Mouse (Mus musculus) intestine, embryonic 15.5 days (tissue): ENCODE measurements around the gene Slc10a7. TPM values are rescaled to one million over a fixed set of nuclear protein-coding genes. Genes with fewer than 3 reads are reported as not detected.

ENCODE experiments used
- ATAC-seq: fragments of 200-750 bp; cut with Nextera tagmentation; 2 replicates; pipeline ENCODE4 v1.8.0; 2017; ENCODE audit warnings: moderate TSS enrichment, moderate library complexity
- H3K27ac ChIP-seq: fragments of 300-500 bp; sonication (generic); 2 replicates; pipeline ENCODE4 v1.5.1; 2015; ENCODE audit warnings: mild to moderate bottlenecking, inconsistent platforms
- H3K27me3 ChIP-seq: fragments of 300-500 bp; sonication (generic); replicated peaks from 2 replicates; pipeline ENCODE4 v1.6.1; 2015; ENCODE audit warnings: inconsistent platforms
- H3K36me3 ChIP-seq: fragments of 300-500 bp; sonication (generic); 2 replicates; pipeline ENCODE4 v1.6.1; 2015; ENCODE audit warnings: inconsistent platforms
- H3K4me1 ChIP-seq: fragments of 300-500 bp; sonication (generic); replicated peaks from 2 replicates; pipeline ENCODE4 v1.6.1; 2015; ENCODE audit warnings: inconsistent platforms
- H3K4me2 ChIP-seq: fragments of 300-500 bp; sonication (generic); replicated peaks from 2 replicates; pipeline ENCODE4 v1.6.1; 2015; ENCODE audit warnings: mild to moderate bottlenecking, inconsistent platforms
- H3K4me3 ChIP-seq: fragments of 300-500 bp; sonication (generic); replicated peaks from 2 replicates; pipeline ENCODE4 v1.5.1; 2015; ENCODE audit warnings: inconsistent platforms
- H3K9ac ChIP-seq: fragments of 300-500 bp; sonication (generic); 2 replicates; pipeline ENCODE4 v1.6.1; 2015; ENCODE audit warnings: inconsistent platforms
- H3K9me3 ChIP-seq: fragments of 300-500 bp; sonication (generic); 2 replicates; pipeline ENCODE4 v1.6.1; 2016; ENCODE audit warnings: inconsistent platforms
- WGBS: fragments of 180-500 bp; shearing (Covaris S2); methylation state at CpG from one replicate; pipeline ENCODE4 v1.1.7; 2015; 5-methylcytosine and 5-hydroxymethylcytosine counted together
- polyA plus RNA-seq: library from polyadenylated mRNA; unstranded; fragments of >200 nt; fragmentation: Nextera tagmentation; extraction: Ambion mirVana; gene quantifications from 2 replicates; pipeline ENCODE4 v1.2.1, GENCODE M21; 2015

The Slc10a7 gene
- polyA plus RNA-seq, 1 experiment from 2014 or later: 16.5 TPM

DNA sequence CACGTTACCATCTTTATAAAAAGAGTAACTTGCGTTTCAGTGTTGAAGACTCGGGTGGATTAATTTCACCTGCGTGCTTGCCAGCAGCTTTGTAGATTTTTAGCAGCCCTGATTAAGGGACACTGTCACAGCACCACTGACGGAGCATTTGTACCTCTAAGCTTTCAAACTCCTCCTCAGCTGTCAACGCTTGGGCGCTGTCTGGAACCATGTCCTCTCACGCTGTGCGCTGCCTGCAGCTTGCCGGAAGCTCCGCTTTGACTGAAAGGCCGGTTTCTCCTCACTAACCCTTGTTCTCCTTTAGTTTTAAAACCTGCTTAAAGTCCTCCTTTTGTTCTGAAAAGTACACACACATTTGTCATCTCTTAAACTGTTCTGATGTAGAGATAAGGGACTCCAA lies 123.9 kb downstream of the Slc10a7 start:
- WGBS: 74% methylated on average over 12 of the region's 12 CpGs
- ATAC-seq: no peak

GRCm38 (mm10) chr8:78634018-78634417 lies 124.9 kb downstream of the Slc10a7 start:
- no peaks in the 10 kb centered on the region for H3K36me3 ChIP-seq
- no peaks in the 10 kb centered on the region for H3K9me3 ChIP-seq
- no peak overlapping the region for H3K4me3 ChIP-seq
- no peak overlapping the region for H3K27ac ChIP-seq
- ATAC-seq: no peak
- H3K4me2 ChIP-seq: peak overlapping the region; percentile 9; the same call in 1 of the 2 replicates
- no peaks in the 10 kb centered on the region for H3K4me1 ChIP-seq
- no peaks in the 10 kb centered on the region for H3K27me3 ChIP-seq
- H3K9ac ChIP-seq: no peak overlapping the region
- 65% methylated on average over 3 of the region's 3 CpGs for WGBS

More for the DNA sequence above, 123.9 kb downstream of the Slc10a7 start:
- no peak overlapping the region for H3K4me3 ChIP-seq
- H3K27me3 ChIP-seq: no peaks in the 10 kb centered on the region
- no peaks in the 10 kb centered on the region for H3K36me3 ChIP-seq
- no peak overlapping the region for H3K4me2 ChIP-seq
- H3K27ac ChIP-seq: no peak overlapping the region
- no peaks in the 10 kb centered on the region for H3K4me1 ChIP-seq
- H3K9ac ChIP-seq: no peak overlapping the region
- no peaks in the 10 kb centered on the region for H3K9me3 ChIP-seq

DNA sequence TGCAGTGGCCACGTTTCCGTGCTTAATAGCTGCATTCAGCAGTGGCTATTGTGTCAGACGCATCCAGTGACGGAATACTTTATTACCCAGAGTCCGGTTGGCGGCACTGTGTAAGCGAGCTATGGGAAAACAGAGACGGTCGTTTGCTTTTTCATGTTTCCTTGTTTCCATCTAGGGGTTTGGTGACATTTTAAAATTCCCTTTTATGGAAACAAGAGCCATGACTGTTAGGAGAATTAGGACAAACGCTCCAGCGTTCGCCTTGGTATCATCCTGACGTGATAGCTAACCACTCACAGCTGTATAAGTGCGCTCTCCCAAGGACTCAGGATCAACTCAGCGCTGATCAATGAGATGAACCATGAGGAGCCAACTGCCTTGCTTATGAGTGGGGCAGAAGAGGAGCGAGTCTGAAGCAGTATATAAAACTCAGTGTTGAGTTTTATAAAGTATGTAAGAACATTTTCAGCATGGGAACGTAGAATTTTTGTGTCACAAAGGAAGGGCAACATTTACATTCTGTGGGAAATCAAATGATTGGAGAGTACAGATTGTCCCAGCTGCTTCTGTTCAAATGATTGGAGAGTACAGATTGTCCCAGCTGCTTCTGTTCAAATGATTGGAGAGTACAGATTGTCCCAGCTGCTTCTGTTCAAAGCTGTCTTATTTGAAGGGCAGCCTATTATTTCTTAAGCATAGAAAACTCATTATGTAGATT lies 125.5 kb downstream of the Slc10a7 start:
- ATAC-seq: peak; percentile 56; the same call in 1 of the 2 replicates
- Histone ChIP-seq H3K27ac (no peak overlapping the region), H3K27me3 (no peaks in the 10 kb centered on the region), H3K4me1 (no peaks in the 10 kb centered on the region), H3K36me3 (no peaks in the 10 kb centered on the region), H3K4me3 (no peak overlapping the region), H3K4me2 (peak overlapping the region; percentile 9; the same call in 1 of the 2 replicates), H3K9me3 (no peaks in the 10 kb centered on the region), H3K9ac (no peak overlapping the region)
- 41% methylated on average over 17 of the region's 17 CpGs for WGBS

DNA sequence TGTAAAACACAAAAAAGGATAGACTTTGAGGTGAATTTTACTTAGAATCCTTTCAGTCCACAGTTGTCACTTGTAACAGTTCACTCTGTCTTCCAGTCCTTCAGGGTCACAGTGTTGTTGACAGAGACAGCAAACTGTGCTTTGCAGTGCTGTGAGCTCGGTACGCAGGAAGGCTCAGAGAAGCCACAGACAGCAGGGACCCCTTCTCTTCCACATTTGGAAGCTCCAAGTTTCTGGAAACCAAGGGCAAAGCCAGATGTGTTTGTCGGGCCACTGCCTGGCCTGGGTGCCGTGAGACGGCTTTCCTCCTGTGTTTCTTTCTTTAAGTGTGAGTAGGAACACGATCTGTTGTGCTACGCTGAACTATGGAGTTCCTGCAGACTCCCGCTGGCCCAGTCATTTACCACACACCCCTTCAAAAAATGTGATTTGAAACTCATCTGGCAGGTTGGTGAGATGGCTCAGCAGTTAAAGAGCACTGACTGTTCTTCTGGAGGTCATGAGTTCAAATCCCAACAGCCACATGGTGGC lies 126.2 kb downstream of the Slc10a7 start:
- H3K36me3 ChIP-seq: no peaks in the 10 kb centered on the region
- no peak overlapping the region for H3K4me3 ChIP-seq
- no peaks in the 10 kb centered on the region for H3K27me3 ChIP-seq
- ATAC-seq: no peak
- H3K9me3 ChIP-seq: no peaks in the 10 kb centered on the region
- H3K9ac ChIP-seq: no peak overlapping the region
- no peaks in the 10 kb centered on the region for H3K4me1 ChIP-seq
- H3K4me2 ChIP-seq: no peak overlapping the region
- H3K27ac ChIP-seq: no peak overlapping the region
- 66% methylated on average over 8 of the region's 8 CpGs for WGBS

GRCm38 (mm10) chr8:78641919-78642318 lies 132.8 kb downstream of the Slc10a7 start:
- no peaks in the 10 kb centered on the region for H3K9me3 ChIP-seq
- no peak overlapping the region for H3K9ac ChIP-seq
- H3K4me1 ChIP-seq: no peaks in the 10 kb centered on the region
- no peak for ATAC-seq
- no peak overlapping the region for H3K4me3 ChIP-seq
- H3K4me2 ChIP-seq: no peak overlapping the region
- H3K27me3 ChIP-seq: no peaks in the 10 kb centered on the region
- H3K27ac ChIP-seq: no peak overlapping the region
- no peaks in the 10 kb centered on the region for H3K36me3 ChIP-seq
- WGBS: 81% methylated on average over 9 of the region's 9 CpGs

- 67% methylated on average over 5 of the region's 5 CpGs for WGBS
- H3K27ac ChIP-seq: no peak overlapping the region
- no peak for ATAC-seq
Measured at GRCm38 (mm10) chr8:78642376-78642775, 133.2 kb downstream of the Slc10a7 start.

GRCm38 (mm10) chr8:78647000-78647656 lies 138.0 kb downstream of the Slc10a7 start:
- H3K27ac ChIP-seq: no peak overlapping the region
- ATAC-seq: no peak

More at GRCm38 (mm10) chr8:78642376-78642775, 133.2 kb downstream of the Slc10a7 start:
- Histone ChIP-seq H3K4me3 (no peak overlapping the region), H3K9ac (no peak overlapping the region), H3K9me3 (no peaks in the 10 kb centered on the region), H3K27me3 (no peaks in the 10 kb centered on the region), H3K36me3 (no peaks in the 10 kb centered on the region), H3K4me1 (0 out of 2 replicates have a peak, but pooled peaks cover 2% of the 10 kb centered on the region), H3K4me2 (no peak overlapping the region)

GRCm38 (mm10) chr8:78647846-78648245 lies 138.7 kb downstream of the Slc10a7 start:
- Histone ChIP-seq H3K27me3 (no peaks in the 10 kb centered on the region), H3K27ac (no peak overlapping the region), H3K9me3 (no peaks in the 10 kb centered on the region), H3K4me3 (no peak overlapping the region), H3K9ac (no peak overlapping the region), H3K4me1 (0 out of 2 replicates have a peak, but pooled peaks cover 3% of the 10 kb centered on the region), H3K4me2 (no peak overlapping the region), H3K36me3 (no peaks in the 10 kb centered on the region)
- WGBS: 47% methylated on average over 4 of the region's 4 CpGs
- ATAC-seq: no peak

More at GRCm38 (mm10) chr8:78647000-78647656, 138.0 kb downstream of the Slc10a7 start:
- 0 out of 2 replicates have a peak, but pooled peaks cover 3% of the 10 kb centered on the region for H3K4me1 ChIP-seq
- no peaks in the 10 kb centered on the region for H3K36me3 ChIP-seq
- H3K4me3 ChIP-seq: no peak overlapping the region
- H3K9me3 ChIP-seq: no peaks in the 10 kb centered on the region
- 56% methylated on average over 8 of the region's 8 CpGs for WGBS
- H3K9ac ChIP-seq: no peak overlapping the region
- H3K27me3 ChIP-seq: no peaks in the 10 kb centered on the region
- no peak overlapping the region for H3K4me2 ChIP-seq

DNA sequence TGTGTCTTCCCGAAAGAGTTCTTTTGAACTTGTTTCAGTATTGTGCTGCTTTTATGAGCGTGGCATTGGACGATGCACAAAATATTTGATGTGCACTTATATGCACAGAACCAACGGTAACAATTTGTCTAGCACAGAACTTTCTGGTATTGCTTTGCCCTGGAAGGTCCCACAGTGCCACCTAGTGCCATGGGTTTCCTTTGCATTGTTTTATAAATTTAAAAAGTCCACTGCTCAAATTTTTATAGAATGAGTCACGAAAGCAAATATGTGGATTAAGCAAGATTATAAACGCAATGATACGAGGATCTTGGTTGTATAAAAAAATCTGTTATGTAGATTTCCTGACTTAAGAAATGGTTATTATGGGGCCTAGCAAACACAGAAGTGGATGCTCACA lies 139.8 kb downstream of the Slc10a7 start:
- Histone ChIP-seq H3K27me3 (no peaks in the 10 kb centered on the region), H3K4me1 (0 out of 2 replicates have a peak, but pooled peaks cover 3% of the 10 kb centered on the region), H3K9me3 (no peaks in the 10 kb centered on the region), H3K36me3 (no peaks in the 10 kb centered on the region), H3K9ac (no peak overlapping the region), H3K4me2 (no peak overlapping the region), H3K27ac (no peak overlapping the region), H3K4me3 (no peak overlapping the region)
- ATAC-seq: no peak
- 30% methylated on average over 7 of the region's 7 CpGs for WGBS

DNA sequence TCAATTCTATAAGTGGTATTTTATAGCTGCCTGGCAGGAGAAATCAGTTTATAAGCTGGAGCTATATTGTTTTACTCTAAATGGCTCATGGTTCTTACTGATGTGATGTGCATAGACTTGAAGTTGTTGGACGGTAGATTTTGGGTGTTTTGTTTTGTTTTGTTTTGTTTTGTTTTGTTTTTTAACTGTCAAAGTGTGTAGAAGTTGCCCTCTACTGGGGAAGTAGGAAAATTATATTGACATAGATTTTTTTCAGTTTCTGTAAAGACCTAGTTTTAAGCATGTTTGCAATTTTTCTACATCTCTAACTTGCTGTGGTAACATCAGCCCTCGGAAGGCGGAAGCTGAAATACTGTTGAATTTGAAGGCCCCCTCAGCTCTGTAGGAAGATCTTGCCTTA lies 142.5 kb downstream of the Slc10a7 start:
- Histone ChIP-seq H3K4me2 (no peak overlapping the region), H3K9me3 (no peaks in the 10 kb centered on the region), H3K4me1 (0 out of 2 replicates have a peak, but pooled peaks cover 3% of the 10 kb centered on the region), H3K27ac (no peak overlapping the region), H3K4me3 (no peak overlapping the region), H3K9ac (no peak overlapping the region), H3K36me3 (no peaks in the 10 kb centered on the region), H3K27me3 (no peaks in the 10 kb centered on the region)
- WGBS: 87% methylated on average over 3 of the region's 3 CpGs
- no peak for ATAC-seq

DNA sequence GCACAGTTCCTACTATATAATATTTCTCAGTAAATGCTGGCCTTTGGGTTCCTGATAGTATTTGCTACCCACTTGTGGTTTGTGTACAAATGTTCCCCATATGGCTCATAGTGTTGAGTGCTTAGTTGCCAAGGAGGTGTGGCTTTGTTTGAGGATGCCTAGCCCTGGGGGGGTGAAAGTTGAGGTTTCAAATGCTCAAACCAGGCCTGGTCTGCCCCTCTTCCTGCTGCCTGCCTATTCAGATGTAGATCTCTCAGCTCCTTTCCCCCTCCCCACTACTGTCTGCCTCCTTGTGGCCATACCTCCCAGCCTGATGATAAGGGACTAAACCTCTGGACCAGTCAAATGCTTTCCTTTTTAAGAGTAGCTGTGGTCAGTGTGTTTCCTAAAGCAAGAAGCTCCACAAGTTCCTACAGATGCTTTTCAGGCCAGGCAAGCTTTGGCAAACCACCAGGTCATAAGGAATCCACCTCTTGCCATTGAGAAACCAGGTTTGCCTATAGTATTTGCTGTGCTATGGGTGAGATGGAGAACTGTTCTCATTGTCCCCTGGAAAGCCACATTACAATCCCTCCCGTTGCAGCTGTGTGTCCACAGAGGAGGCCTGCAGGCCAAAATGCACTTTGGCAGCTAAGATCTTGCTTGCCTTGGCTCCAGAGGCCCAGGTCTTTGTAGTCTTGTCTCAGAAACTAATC lies 146.4 kb downstream of the Slc10a7 start:
- ATAC-seq: no peak
- 36% methylated on average over 1 of the region's 1 CpGs for WGBS
- Histone ChIP-seq H3K4me1 (no peaks in the 10 kb centered on the region), H3K36me3 (no peaks in the 10 kb centered on the region), H3K9me3 (no peaks in the 10 kb centered on the region), H3K4me3 (no peak overlapping the region), H3K9ac (no peak overlapping the region), H3K27ac (no peak overlapping the region), H3K4me2 (no peak overlapping the region), H3K27me3 (no peaks in the 10 kb centered on the region)
